ENCODE assay signal across 19 mouse cellular contexts in the genomic region with DNA sequence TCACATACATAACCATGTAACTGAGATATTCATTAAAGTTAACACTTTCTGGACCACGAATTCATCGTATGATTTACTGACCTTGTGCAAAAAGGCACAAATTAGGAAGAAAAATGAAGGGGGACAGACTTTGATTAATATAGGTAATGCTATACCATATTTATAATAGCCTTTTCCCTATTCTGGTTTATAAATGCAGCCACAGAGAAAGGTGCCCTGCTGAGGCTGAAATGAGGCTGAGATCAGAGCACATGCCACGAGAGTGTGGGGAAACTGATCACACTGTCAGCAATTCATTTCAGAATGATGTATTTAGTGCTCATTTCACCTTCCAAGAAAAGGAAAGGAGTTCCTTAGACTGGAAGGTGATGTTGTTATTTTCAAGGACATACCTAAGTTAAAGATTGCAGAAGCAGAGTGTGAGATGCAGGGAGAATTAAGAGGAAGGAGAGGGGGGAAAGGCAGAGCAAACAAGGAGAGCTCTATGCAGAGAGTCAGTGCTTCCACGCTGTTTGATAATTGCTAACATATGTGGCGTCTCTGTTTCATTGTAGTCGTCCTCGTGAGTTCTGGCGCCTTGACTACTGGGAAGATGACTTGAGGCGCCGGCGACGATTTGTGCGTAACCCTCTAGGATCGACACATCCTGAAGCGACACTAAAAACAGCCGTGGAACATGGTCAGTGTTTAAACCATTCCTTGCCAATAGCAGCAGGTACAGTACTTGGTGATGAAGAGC. TPM values are rescaled to one million over a fixed set of nuclear protein-coding genes. Genes with fewer than 3 reads are reported as not detected.
A peak's percentile ranks its signal among the peaks of the same experiment; 100 is the strongest.
DNase-seq lines count a peak whose midpoint lies in the region; ATAC-seq lines count a peak whose summit lies in the region.
"Had no signal": no experiment of that assay in that cellular context is flagged by ENCODE, and none has a peak within 500 bp of the region (broad histone marks: within the 10 kb centered on the region; RNA-seq: fewer than 3 reads in every experiment).

No protein-coding gene starts in this region.

- intact Hi-C loops in heart, postnatal 36 days (cut with DNase I) = no loop called here
- intact Hi-C loops in left cerebral cortex, postnatal 10 days (cut with DNase I) = no loop called here

- no peak overlapping the region for H3K4me3 ChIP-seq in heart, embryonic 12.5 days
- peak overlapping the region; percentile 15; the same call in 1 of the 2 replicates for H3K4me3 ChIP-seq in embryonic facial prominence, embryonic 12.5 days
- H3K4me3 ChIP-seq in hindbrain, embryonic 16.5 days (ENCODE audit: low read length) = no peak overlapping the region
- no peak overlapping the region for H3K4me3 ChIP-seq in neural tube, embryonic 11.5 days (ENCODE audit: low read depth, low read length)
- H3K4me3 ChIP-seq: erythroblast, embryonic 14.5 days had no signal

- no peaks in the 10 kb centered on the region for H3K4me1 ChIP-seq in heart, embryonic 12.5 days (replicated peaks)
- peaks cover 8% of the 10 kb centered on the region; the same call in 1 of the 2 replicates for H3K4me1 ChIP-seq in embryonic facial prominence, embryonic 12.5 days
- H3K4me1 ChIP-seq in hindbrain, embryonic 16.5 days (ENCODE audit: control insufficient read depth, insufficient read depth, low read depth, low read length) = no peaks in the 10 kb centered on the region
- no peaks in the 10 kb centered on the region for H3K4me1 ChIP-seq in neural tube, embryonic 11.5 days (ENCODE audit: control insufficient read depth, insufficient read depth, low read length)

- DNase-seq in heart, postnatal 36 days = no peak
- peak; percentile 65 for DNase-seq in neural tube, embryonic 11.5 days (ENCODE audit: low spot score)
- no peak for DNase-seq in urinary bladder, postnatal 10 days (ENCODE audit: low spot score)
- no peak for DNase-seq in left cerebral cortex, postnatal 10 days (ENCODE audit: extremely low spot score in 1 of 2, low spot score in 2 of 2)
- no peak for DNase-seq in thymus, postnatal 4 days
- DNase-seq: adrenal gland, adult 8-10 months; cerebellum, postnatal 10 days; kidney, postnatal 25 days; left cerebral cortex, postnatal 4 days; lung, embryonic 14.5 days; right cerebral cortex, adult 18-20 months had no signal

- H3K4me2 ChIP-seq in heart, embryonic 12.5 days = peak overlapping the region; percentile 19; the same call in 1 of the 2 replicates
- peak overlapping the region; percentile 46 for H3K4me2 ChIP-seq in embryonic facial prominence, embryonic 12.5 days (replicated peaks)
- H3K4me2 ChIP-seq in hindbrain, embryonic 16.5 days (ENCODE audit: low read length) = peak overlapping the region; percentile 23; the same call in 1 of the 2 replicates
- no peak overlapping the region; the same call in 1 of the 2 replicates for H3K4me2 ChIP-seq in neural tube, embryonic 11.5 days (ENCODE audit: low read depth)
- H3K4me2 ChIP-seq: lung, embryonic 14.5 days had no signal

- no peaks in the 10 kb centered on the region for H3K36me3 ChIP-seq in heart, embryonic 12.5 days
- H3K36me3 ChIP-seq in embryonic facial prominence, embryonic 12.5 days = no peaks in the 10 kb centered on the region
- no peaks in the 10 kb centered on the region for H3K36me3 ChIP-seq in hindbrain, embryonic 16.5 days (ENCODE audit: control insufficient read depth, insufficient read depth, low read length)
- no peaks in the 10 kb centered on the region for H3K36me3 ChIP-seq in neural tube, embryonic 11.5 days (ENCODE audit: control insufficient read depth, insufficient read depth, low read length)

- no peaks in the 10 kb centered on the region for H3K9me3 ChIP-seq in heart, embryonic 12.5 days (replicated peaks)
- no peaks in the 10 kb centered on the region for H3K9me3 ChIP-seq in embryonic facial prominence, embryonic 12.5 days
- H3K9me3 ChIP-seq in hindbrain, embryonic 16.5 days (ENCODE audit: control insufficient read depth, low read length) = no peaks in the 10 kb centered on the region
- H3K9me3 ChIP-seq in neural tube, embryonic 11.5 days (ENCODE audit: control insufficient read depth, low read length) = no peaks in the 10 kb centered on the region

- no peak overlapping the region for H3K9ac ChIP-seq in heart, embryonic 12.5 days
- H3K9ac ChIP-seq in embryonic facial prominence, embryonic 12.5 days = peak overlapping the region; percentile 17; the same call in 1 of the 2 replicates
- peak overlapping the region; percentile 27 for H3K9ac ChIP-seq in hindbrain, embryonic 16.5 days (ENCODE audit: low read depth, low read length)
- no peak overlapping the region for H3K9ac ChIP-seq in neural tube, embryonic 11.5 days (ENCODE audit: low read length)
- H3K9ac ChIP-seq: lung, embryonic 14.5 days had no signal

- no peak for ATAC-seq in heart, embryonic 12.5 days (ENCODE audit: insufficient number of reproducible peaks, low FRiP score)
- ATAC-seq in embryonic facial prominence, embryonic 12.5 days (ENCODE audit: insufficient number of reproducible peaks, insufficient read depth, low FRiP score, low TSS enrichment) = no peak
- peak; percentile 48 for ATAC-seq in hindbrain, embryonic 16.5 days
- ATAC-seq in neural tube, embryonic 11.5 days (ENCODE audit: insufficient read depth, low FRiP score, low TSS enrichment) = no peak
- ATAC-seq: intestine, embryonic 16.5 days had no signal

- no peaks in the 10 kb centered on the region for H3K27me3 ChIP-seq in heart, embryonic 12.5 days (replicated peaks)
- no peaks in the 10 kb centered on the region for H3K27me3 ChIP-seq in embryonic facial prominence, embryonic 12.5 days
- H3K27me3 ChIP-seq in hindbrain, embryonic 16.5 days (replicated peaks; ENCODE audit: control insufficient read depth, insufficient read depth, low read length) = no peaks in the 10 kb centered on the region
- no peaks in the 10 kb centered on the region for H3K27me3 ChIP-seq in neural tube, embryonic 11.5 days (ENCODE audit: control insufficient read depth, insufficient read depth, low read length)

- H3K27ac ChIP-seq in heart, embryonic 12.5 days (ENCODE audit: poor library complexity, severe bottlenecking) = no peak overlapping the region
- peak overlapping the region; percentile 82 for H3K27ac ChIP-seq in embryonic facial prominence, embryonic 12.5 days
- H3K27ac ChIP-seq in hindbrain, embryonic 16.5 days (ENCODE audit: low read depth, low read length) = peak overlapping the region; percentile 48; the same call in 1 of the 2 replicates
- H3K27ac ChIP-seq in neural tube, embryonic 11.5 days (ENCODE audit: low read depth, low read length) = peak overlapping the region; percentile 42; the same call in 1 of the 2 replicates

- WGBS in heart, embryonic 12.5 days = 54% methylated on average over 16 of the region's 16 CpGs
- 21% methylated on average over 16 of the region's 16 CpGs for WGBS in embryonic facial prominence, embryonic 12.5 days
- 42% methylated on average over 16 of the region's 16 CpGs for WGBS in hindbrain, embryonic 16.5 days
- WGBS in neural tube, embryonic 11.5 days = 45% methylated on average over 16 of the region's 16 CpGs

RNA-seq across cellular contexts. Expression of a gene that starts 16.7 kb away (rescaled TPM):
- polyA plus RNA-seq in heart, embryonic 12.5 days (2016; fragmentation: Nextera tagmentation; extraction: Ambion mirVana) = 8.5 and 10.1 TPM in 2 replicates
- under 1 TPM; 0.11 to 0.19 TPM for total RNA-seq in heart, postnatal 36 days (2021)
- 193 and 198 TPM in 2 replicates for polyA plus RNA-seq in embryonic facial prominence, embryonic 12.5 days (2016; fragmentation: Nextera tagmentation; extraction: Ambion mirVana)
- polyA plus RNA-seq in hindbrain, embryonic 16.5 days (2015; fragmentation: Nextera tagmentation; extraction: Ambion mirVana) = 190 and 200 TPM in 2 replicates
- 93.4 and 98.3 TPM in 2 replicates for polyA plus RNA-seq in neural tube, embryonic 11.5 days (2014; fragmentation: Nextera tagmentation; extraction: Ambion mirVana)
- total RNA-seq in left cerebral cortex, postnatal 10 days (2021) = under 1 TPM in 1 of 2 experiments, not detected in 1; 0.26 TPM
- total RNA-seq: granulocyte monocyte progenitor cell, adult 5-6 weeks; layer of hippocampus, postnatal 10 days; neutrophil, adult 5-6 weeks had no signal
- polyA plus RNA-seq: erythroblast, embryonic 14.5 days had no signal

Comparison
In these comparisons a context has a peak if more than half of its experiments do, and no peak if none do; other contexts are left out.
1. H3K9ac ChIP-seq: peak in embryonic facial prominence, embryonic 12.5 days (single experiment) and hindbrain, embryonic 16.5 days (single experiment); none in heart, embryonic 12.5 days (single experiment) and neural tube, embryonic 11.5 days (single experiment).